Mouse (Mus musculus): Measurements from ENCODE around the gene Golga5. TPM values are rescaled to one million over a fixed set of nuclear protein-coding genes. Genes with fewer than 3 reads are reported as not detected.

The Golga5 gene
- total and polyA plus RNA-seq, 2 experiments from 2014 or later: 17.4 to 24.0 TPM

DNA sequence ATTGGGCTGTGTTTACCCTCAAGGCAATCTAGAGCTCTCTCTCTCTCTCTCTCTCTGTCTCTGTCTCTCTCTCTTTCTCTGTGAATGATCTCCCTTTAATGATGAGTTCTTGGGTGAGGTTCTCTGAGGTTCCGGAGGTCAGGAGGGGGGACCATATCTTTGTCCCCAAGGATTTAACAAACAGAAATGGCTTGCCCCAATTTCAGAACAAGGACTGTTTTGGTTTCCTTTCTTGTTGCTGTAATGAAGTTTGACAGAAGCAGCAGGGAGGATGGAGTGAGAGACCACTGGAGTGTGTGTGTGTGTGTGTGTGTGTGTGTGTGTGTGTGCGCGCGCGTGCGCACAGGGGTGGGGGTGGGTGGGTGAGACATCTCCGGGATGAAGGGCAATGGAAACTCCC, 72.2 kb downstream of the Golga5 start:
- Histone ChIP-seq H3K9me3 (replicated peaks; ENCODE audit: control insufficient read depth, low read length) (no peaks in the 10 kb centered on the region), H3K4me1 (ENCODE audit: control insufficient read depth, insufficient read depth) (no peaks in the 10 kb centered on the region), H3K27me3 (ENCODE audit: control insufficient read depth, insufficient read depth, low read length) (no peaks in the 10 kb centered on the region), H3K27ac (ENCODE audit: low read depth) (no peak overlapping the region), H3K9ac (replicated peaks; ENCODE audit: low read depth, low read length) (no peak overlapping the region), H3K4me2 (ENCODE audit: low read depth, low read length) (no peak overlapping the region), H3K36me3 (replicated peaks; ENCODE audit: control insufficient read depth, insufficient read depth, low read length) (no peaks in the 10 kb centered on the region), H3K4me3 (ENCODE audit: low read depth, low read length) (no peak overlapping the region)
- DNase-seq (ENCODE audit: low spot score) (no peak), ATAC-seq (ENCODE audit: insufficient read depth, low read depth) (no peak)
- TF ChIP-seq CTCF (IDR thresholded peaks at IDR 0.05; ENCODE audit: low read depth) (no peak), EP300 (IDR thresholded peaks at IDR 0.05; ENCODE audit: low read depth) (no peak)
- 87% methylated on average over 7 of the region's 7 CpGs for WGBS

DNA sequence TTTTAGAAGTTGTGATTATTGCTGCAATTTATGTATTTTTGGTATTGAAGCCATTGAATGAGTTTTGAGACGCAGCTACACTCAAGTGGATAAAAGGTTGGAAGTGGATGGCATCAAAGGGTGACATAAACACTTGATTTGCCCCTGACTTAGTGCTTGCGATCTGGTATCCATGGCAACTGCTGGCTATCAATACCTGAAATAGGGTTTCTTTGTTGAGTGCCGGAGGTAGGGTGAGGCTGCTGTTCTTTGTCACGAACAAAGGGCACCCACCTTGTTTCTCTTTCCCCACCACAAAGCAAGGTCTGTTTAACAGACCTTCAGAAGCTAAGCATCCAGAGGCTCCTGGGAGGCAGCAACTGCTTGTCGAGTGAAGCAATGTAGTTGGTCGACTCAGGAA, 76.2 kb downstream of the Golga5 start:
- TF ChIP-seq EP300 (IDR thresholded peaks at IDR 0.05; ENCODE audit: low read depth): no peak
- TF ChIP-seq CTCF (IDR thresholded peaks at IDR 0.05; ENCODE audit: low read depth): no peak
- H3K4me1 ChIP-seq (ENCODE audit: control insufficient read depth, insufficient read depth): no peaks in the 10 kb centered on the region
- no peak overlapping the region for H3K9ac ChIP-seq (replicated peaks; ENCODE audit: low read depth, low read length)
- no peak for DNase-seq (ENCODE audit: low spot score)
- no peak overlapping the region for H3K27ac ChIP-seq (ENCODE audit: low read depth)
- H3K4me3 ChIP-seq (ENCODE audit: low read depth, low read length): no peak overlapping the region
- WGBS: 56% methylated on average over 6 of the region's 6 CpGs
- no peak overlapping the region for H3K4me2 ChIP-seq (ENCODE audit: low read depth, low read length)
- no peaks in the 10 kb centered on the region for H3K36me3 ChIP-seq (replicated peaks; ENCODE audit: control insufficient read depth, insufficient read depth, low read length)
- no peaks in the 10 kb centered on the region for H3K9me3 ChIP-seq (replicated peaks; ENCODE audit: control insufficient read depth, low read length)
- no peaks in the 10 kb centered on the region for H3K27me3 ChIP-seq (ENCODE audit: control insufficient read depth, insufficient read depth, low read length)
- no peak for ATAC-seq (ENCODE audit: insufficient read depth, low read depth)

Other genes starting within 250 kb of the Golga5 start
- 11.6 and 13.4 TPM in 2 replicates for gene Rin3, start 186.1 kb upstream of the Golga5 start, total RNA-seq (2014; rRNA removed; ENCODE audit: low replicate concordance)
- 4.6 TPM in 2 replicates for gene Rin3, start 186.1 kb upstream of the Golga5 start, polyA plus RNA-seq (2015; fragmentation: Nextera tagmentation; extraction: Ambion mirVana)
- 97.7 and 118 TPM in 2 replicates for gene Lgmn, start 29.3 kb upstream of the Golga5 start, total RNA-seq (2014; rRNA removed; ENCODE audit: low replicate concordance)
- 94.0 and 96.0 TPM in 2 replicates for gene Lgmn, start 29.3 kb upstream of the Golga5 start, polyA plus RNA-seq (2015; fragmentation: Nextera tagmentation; extraction: Ambion mirVana)
- gene Chga, start 85.8 kb downstream of the Golga5 start, total RNA-seq (2014; rRNA removed; ENCODE audit: low replicate concordance): not detected in 2 replicates
- gene Chga, start 85.8 kb downstream of the Golga5 start, polyA plus RNA-seq (2015; fragmentation: Nextera tagmentation; extraction: Ambion mirVana): 0.08 TPM in 1 of 2 replicates, not detected in the other
- gene Itpk1, start 235.8 kb downstream of the Golga5 start, total RNA-seq (2014; rRNA removed; ENCODE audit: low replicate concordance): 6.5 and 9.4 TPM in 2 replicates
- 2.6 and 3.1 TPM in 2 replicates for gene Itpk1, start 235.8 kb downstream of the Golga5 start, polyA plus RNA-seq (2015; fragmentation: Nextera tagmentation; extraction: Ambion mirVana)

Data from heart, postnatal 0 days (tissue).